Mouse (Mus musculus) lung, postnatal 14 days (tissue): Measurements from ENCODE around the gene Fbp2.
A peak's percentile ranks its signal among the peaks of the same experiment; 100 is the strongest.
"Not testable (repeated sequence)": the region's sequence is repeated elsewhere in the genome, so short reads cannot be mapped to it uniquely, and the experiment has no call there.

Experiments used
- DNase-seq: peaks from one replicate; pipeline ENCODE4 v3.0.0; 2021

Gene Fbp2

GRCm38 (mm10) chr13:62862875-62863274 lies 4.7 kb upstream of the Fbp2 start:
- DNase-seq = no peak

- DNase-seq = no peak
Observed at GRCm38 (mm10) chr13:62860068-62860467, 1.8 kb upstream of the Fbp2 start.

DNA sequence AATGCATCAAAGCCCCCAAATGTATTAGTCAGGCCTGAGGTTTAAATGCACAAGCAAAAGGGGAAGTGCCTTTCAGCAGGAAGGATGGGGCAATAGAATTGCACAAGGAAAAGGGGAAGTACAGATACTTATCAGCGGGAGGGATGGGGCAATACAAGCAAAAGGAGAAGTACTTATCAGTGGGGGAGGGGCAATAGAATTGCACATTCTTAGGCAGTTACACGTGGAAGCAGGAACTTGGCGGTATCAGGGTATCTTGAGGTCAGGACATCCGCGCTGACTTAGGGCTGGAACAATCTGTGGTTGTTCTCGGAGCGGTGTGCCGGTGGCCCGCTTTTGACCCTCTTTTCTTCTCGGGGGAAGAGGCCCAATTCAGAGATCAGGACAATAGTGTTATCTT lies 1.0 kb upstream of the Fbp2 start:
- DNase-seq = not testable (repeated sequence)

DNA sequence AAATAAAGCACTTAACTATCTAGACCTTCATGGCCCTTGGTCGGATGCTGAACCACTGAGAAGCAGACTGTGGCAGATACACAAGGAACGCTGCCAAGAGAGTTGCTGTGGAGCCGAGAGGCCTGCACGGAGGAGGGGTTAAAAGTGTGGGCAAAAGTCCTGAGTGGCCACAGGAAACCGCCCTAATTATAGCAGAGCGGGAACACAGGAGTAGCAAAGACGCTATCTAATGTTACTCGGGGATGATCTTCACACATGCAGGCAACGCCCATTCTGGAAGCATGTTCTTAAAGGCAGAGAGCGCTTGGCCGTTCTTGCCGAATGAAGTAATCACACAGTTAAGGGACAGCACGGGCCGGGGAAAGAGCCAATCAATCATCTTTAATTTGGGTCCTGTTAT lies 1.4 kb downstream of the Fbp2 start:
- DNase-seq = no peak

DNA sequence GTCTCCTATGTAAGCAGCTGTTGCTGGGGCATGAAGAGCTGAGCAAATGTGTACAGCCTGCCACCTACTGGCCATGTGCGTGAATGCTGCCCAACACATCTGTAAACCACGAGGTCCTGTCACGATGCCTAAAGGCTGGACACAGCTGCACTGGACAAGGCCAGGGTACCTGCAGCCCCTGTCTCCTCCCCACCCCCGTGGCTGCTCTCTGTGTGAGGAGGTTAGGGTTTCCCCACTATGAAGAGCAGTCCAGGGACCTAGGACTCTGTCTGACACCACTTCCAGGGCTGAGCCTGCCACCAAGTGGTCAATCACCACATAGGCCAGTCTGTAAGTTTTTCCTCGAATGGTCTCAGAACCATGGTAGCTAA lies 1.9 kb downstream of the Fbp2 start:
- peak; percentile 81 for DNase-seq

DNA sequence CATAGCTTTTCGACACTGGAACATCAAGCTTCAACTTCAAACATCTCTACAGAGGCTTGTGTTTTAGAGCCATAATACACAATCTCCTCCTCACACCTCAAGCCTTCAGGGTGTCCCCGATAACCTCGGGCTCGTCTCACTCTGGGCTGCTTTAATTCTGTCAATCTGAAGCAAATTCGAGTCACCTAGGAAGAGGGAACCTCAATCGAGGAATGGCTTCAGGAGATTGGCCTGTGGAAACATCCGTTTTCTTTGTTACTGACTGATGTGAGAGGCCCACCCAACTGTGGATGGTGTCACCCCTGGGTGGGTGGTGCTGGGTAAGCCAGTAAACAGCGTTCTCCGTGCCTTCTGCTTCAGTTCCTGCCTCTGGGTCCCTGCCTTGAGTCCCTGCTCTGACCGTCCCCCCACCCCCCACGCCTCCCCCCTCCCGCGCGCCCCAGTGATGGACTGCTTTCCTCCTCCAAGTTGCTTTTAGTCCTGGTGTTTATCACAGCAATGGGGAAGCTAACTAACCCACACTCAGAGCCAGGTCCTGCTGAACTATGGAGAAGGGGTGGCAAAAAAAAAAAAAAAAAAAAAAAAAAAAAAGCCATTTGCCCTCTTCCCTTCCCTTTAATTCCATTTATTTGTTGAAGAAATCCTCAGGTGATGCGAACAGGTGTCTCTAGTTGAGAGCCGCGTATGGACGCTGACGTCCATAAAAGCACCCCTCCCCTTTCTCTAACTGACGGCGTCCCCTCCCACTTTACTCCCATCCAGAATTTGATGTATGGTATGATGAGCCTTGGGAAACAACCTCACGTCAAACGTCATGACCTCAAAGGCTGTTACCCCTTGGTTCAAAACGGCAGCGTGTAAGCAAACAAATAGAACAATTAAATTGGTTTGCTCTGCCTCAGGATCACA lies 2.6 kb downstream of the Fbp2 start:
- DNase-seq = no peak

DNA sequence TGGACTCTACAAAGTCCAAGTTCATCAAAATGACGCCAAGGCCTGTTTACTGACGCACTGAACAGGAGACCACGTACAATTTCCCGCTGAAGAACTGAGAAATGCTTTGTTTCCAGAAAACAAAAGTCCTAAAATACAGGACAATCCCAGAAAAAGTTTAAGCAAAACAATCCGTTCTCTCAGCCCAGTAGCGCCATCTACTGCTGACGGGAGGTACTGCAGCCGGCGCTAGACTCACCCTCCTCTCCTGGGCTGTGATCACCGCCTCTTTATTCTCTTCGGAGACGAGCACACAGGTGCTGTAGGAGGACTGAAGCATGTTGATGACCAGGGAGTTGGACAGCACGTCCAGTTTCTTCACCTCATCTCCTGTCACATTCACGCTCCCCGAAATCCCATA lies 3.6 kb downstream of the Fbp2 start:
- peak; percentile 84 for DNase-seq

DNA sequence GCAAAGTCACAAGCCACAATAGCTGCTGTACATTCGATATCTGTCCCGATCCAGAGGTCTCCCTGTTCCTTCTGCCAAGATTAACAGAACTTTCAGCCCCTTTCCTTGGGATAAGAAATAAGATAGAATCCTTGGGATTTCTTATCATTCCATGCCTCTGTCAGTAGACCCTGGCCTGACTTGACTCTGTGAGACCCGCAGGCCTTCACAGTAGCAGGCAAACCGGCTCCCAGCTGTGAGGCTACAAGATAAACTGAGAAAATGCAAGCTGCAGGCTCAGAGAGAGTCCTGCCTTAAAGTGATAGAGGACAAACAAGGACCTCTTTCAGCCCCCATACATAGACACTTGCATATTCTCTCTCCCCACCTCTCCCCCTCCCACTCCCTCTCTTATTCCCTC lies 24.9 kb downstream of the Fbp2 start:
- DNase-seq = no peak

DNA sequence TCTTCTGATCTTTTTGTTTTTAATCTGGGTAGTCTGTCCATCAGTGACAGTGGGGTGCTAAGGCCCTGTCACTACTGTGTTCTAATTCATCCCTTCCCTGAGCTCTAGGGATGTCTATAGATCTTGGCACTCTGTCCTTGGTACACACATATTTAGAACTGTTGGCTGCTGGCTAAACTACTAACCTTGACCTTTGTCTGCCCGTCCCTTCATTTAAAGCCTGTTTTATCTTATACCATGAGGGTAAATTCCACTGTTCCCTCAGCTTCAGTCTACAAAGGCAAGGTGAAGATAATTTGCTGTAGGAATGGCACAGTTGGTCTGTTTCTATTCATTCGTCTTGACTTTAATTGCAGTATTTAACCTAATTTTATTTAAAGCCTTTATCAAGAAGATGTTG lies 26.0 kb downstream of the Fbp2 start:
- no peak for DNase-seq

GRCm38 (mm10) chr13:62815705-62816104 lies 42.5 kb downstream of the Fbp2 start:
- not testable (repeated sequence) for DNase-seq

DNA sequence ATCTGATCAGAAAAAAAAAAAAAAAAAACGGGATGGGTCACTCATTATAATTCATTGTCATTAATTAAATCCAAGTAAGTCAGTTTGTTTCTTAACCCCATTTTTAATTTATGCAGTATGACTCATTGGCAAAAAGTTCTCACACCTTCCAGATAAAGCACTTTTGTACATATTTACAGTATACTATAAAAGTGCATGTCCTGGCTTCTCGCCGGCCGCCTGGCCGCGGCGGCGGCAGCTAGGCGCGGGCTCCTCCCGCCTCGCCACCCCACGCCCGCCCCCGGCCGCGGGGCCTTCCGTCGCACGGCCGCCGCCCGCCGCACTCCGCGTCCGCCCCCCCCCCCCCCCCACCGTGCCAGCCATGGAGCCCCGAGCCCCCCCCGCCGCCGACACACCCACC lies 45.5 kb downstream of the Fbp2 start:
- no peak for DNase-seq

DNA sequence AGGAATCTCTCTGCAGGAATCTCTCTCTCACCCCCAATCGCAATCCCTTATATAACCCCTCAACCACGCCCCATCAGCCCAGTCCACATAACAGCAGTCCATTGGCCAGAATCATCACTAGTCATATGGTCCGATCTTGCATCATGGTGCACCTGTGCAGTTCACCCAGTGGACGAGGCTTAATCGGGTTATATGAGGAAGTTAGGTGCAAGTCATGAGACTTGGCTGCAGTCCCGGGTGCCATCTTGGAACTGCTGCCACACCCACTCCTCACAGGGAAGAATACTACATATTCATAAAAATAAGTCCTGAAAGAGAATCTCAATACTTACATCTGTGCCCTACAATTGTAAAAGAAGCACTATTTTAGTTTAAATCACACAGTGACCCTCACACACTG lies 50.2 kb downstream of the Fbp2 start:
- not testable (repeated sequence) for DNase-seq
